Mouse (Mus musculus): ENCODE results near the gene Eci3. TPM values are rescaled to one million over a fixed set of nuclear protein-coding genes. Genes with fewer than 3 reads are reported as not detected.
A peak's percentile ranks its signal among the peaks of the same experiment; 100 is the strongest.
"Not testable (repeated sequence)": the region's sequence is repeated elsewhere in the genome, so short reads cannot be mapped to it uniquely, and the experiment has no call there.

Gene Eci3
- polyA plus RNA-seq, 1 experiment from 2014 or later, result 0.52 TPM

GRCm38 (mm10) chr13:34972456-34972855 is 8.8 kb upstream of the Eci3 start:
- not testable (repeated sequence) for ATAC-seq (ENCODE audit: low FRiP score, low read depth); H3K36me3 ChIP-seq; H3K27ac ChIP-seq; H3K4me3 ChIP-seq; H3K4me1 ChIP-seq; H3K4me2 ChIP-seq (replicated peaks); H3K9ac ChIP-seq; H3K27me3 ChIP-seq (replicated peaks); H3K9me3 ChIP-seq

- H3K36me3 ChIP-seq; H3K4me2 ChIP-seq (replicated peaks); H3K4me1 ChIP-seq; ATAC-seq (ENCODE audit: low FRiP score, low read depth); H3K27ac ChIP-seq; H3K9ac ChIP-seq; H3K9me3 ChIP-seq; H3K4me3 ChIP-seq: not testable (repeated sequence)
- 69% methylated on average over 9 of the region's 9 CpGs for WGBS
- H3K27me3 ChIP-seq (replicated peaks), result peaks cover 18% of the 10 kb centered on the region; the same call in 1 of the 2 replicates
Observed at GRCm38 (mm10) chr13:34965647-34966046, 2.0 kb upstream of the Eci3 start.

GRCm38 (mm10) chr13:34964866-34965265 is 1.3 kb upstream of the Eci3 start:
- peak overlapping the region; percentile 65 for H3K4me2 ChIP-seq (replicated peaks)
- WGBS, result 7% methylated on average over 5 of the region's 5 CpGs
- peaks cover 5% of the 10 kb centered on the region for H3K4me1 ChIP-seq
- no peaks in the 10 kb centered on the region for H3K36me3 ChIP-seq
- H3K9me3 ChIP-seq, result no peaks in the 10 kb centered on the region
- H3K4me3 ChIP-seq, result 0 out of 2 replicates have a peak overlapping the region, but pooled peaks have one; percentile 38
- no peak overlapping the region for H3K27ac ChIP-seq
- no peak overlapping the region for H3K9ac ChIP-seq
- no peak for ATAC-seq (ENCODE audit: low FRiP score, low read depth)
- H3K27me3 ChIP-seq (replicated peaks), result peaks cover 18% of the 10 kb centered on the region; the same call in 1 of the 2 replicates

GRCm38 (mm10) chr13:34964419-34964818 is 809 bp upstream of the Eci3 start:
- H3K36me3 ChIP-seq, result no peaks in the 10 kb centered on the region
- H3K4me1 ChIP-seq, result peaks cover 5% of the 10 kb centered on the region
- ATAC-seq (ENCODE audit: low FRiP score, low read depth), result 0 out of 2 replicates have a peak, but pooled peaks have one; percentile 7
- 3% methylated on average over 14 of the region's 14 CpGs for WGBS
- H3K27me3 ChIP-seq (replicated peaks), result peaks cover 18% of the 10 kb centered on the region; the same call in 1 of the 2 replicates
- no peak overlapping the region for H3K27ac ChIP-seq
- H3K4me2 ChIP-seq (replicated peaks), result peak overlapping the region; percentile 65
- H3K4me3 ChIP-seq, result peak overlapping the region; percentile 38
- H3K9me3 ChIP-seq, result no peaks in the 10 kb centered on the region
- H3K9ac ChIP-seq, result no peak overlapping the region

- ATAC-seq (ENCODE audit: low FRiP score, low read depth), result no peak
- WGBS, result 91% methylated on average over 4 of the region's 4 CpGs
- H3K4me1 ChIP-seq, result peaks cover 5% of the 10 kb centered on the region
Observed at GRCm38 (mm10) chr13:34960996-34961770, 2.4 kb downstream of the Eci3 start.

GRCm38 (mm10) chr13:34958158-34958557 is 5.5 kb downstream of the Eci3 start:
- not testable (repeated sequence) for H3K27ac ChIP-seq

More at GRCm38 (mm10) chr13:34960996-34961770, 2.4 kb downstream of the Eci3 start:
- Histone ChIP-seq H3K27me3 (replicated peaks) (peaks cover 18% of the 10 kb centered on the region; the same call in 1 of the 2 replicates), H3K4me2 (replicated peaks) (no peak overlapping the region), H3K4me3 (no peak overlapping the region), H3K27ac (no peak overlapping the region), H3K36me3 (no peaks in the 10 kb centered on the region), H3K9ac (no peak overlapping the region), H3K9me3 (no peaks in the 10 kb centered on the region)

GRCm38 (mm10) chr13:34956901-34957300 is 6.7 kb downstream of the Eci3 start:
- Histone ChIP-seq H3K4me2 (replicated peaks) (no peak overlapping the region), H3K4me1 (no peaks in the 10 kb centered on the region), H3K27ac (no peak overlapping the region), H3K27me3 (replicated peaks) (no peaks in the 10 kb centered on the region), H3K9ac (no peak overlapping the region), H3K4me3 (no peak overlapping the region), H3K9me3 (no peaks in the 10 kb centered on the region), H3K36me3 (no peaks in the 10 kb centered on the region)
- 84% methylated on average over 4 of the region's 4 CpGs for WGBS
- no peak for ATAC-seq (ENCODE audit: low FRiP score, low read depth)

More at GRCm38 (mm10) chr13:34958158-34958557, 5.5 kb downstream of the Eci3 start:
- not testable (repeated sequence) for H3K4me2 ChIP-seq (replicated peaks); ATAC-seq (ENCODE audit: low FRiP score, low read depth); H3K27me3 ChIP-seq (replicated peaks); H3K9ac ChIP-seq; H3K4me3 ChIP-seq; H3K36me3 ChIP-seq; H3K4me1 ChIP-seq; H3K9me3 ChIP-seq
- WGBS, result 89% methylated on average over 3 of the region's 3 CpGs

- not testable (repeated sequence) for H3K4me3 ChIP-seq; H3K9ac ChIP-seq; H3K27ac ChIP-seq; H3K36me3 ChIP-seq; ATAC-seq (ENCODE audit: low FRiP score, low read depth); H3K9me3 ChIP-seq; H3K4me2 ChIP-seq (replicated peaks); H3K4me1 ChIP-seq; H3K27me3 ChIP-seq (replicated peaks)
- WGBS, result 91% methylated on average over 2 of the region's 2 CpGs
Observed at GRCm38 (mm10) chr13:34951437-34951836, 12.2 kb downstream of the Eci3 start.

GRCm38 (mm10) chr13:34942370-34942769 is 21.2 kb downstream of the Eci3 start:
- H3K27ac ChIP-seq, result no peak overlapping the region
- H3K9me3 ChIP-seq, result no peaks in the 10 kb centered on the region
- H3K4me2 ChIP-seq (replicated peaks), result no peak overlapping the region
- H3K9ac ChIP-seq, result no peak overlapping the region
- no peak for ATAC-seq (ENCODE audit: low FRiP score, low read depth)
- no peak overlapping the region for H3K4me3 ChIP-seq
- H3K4me1 ChIP-seq, result no peaks in the 10 kb centered on the region
- no peaks in the 10 kb centered on the region for H3K27me3 ChIP-seq (replicated peaks)
- no peaks in the 10 kb centered on the region for H3K36me3 ChIP-seq

GRCm38 (mm10) chr13:34934931-34935644 is 28.5 kb downstream of the Eci3 start:
- Histone ChIP-seq H3K27me3 (replicated peaks) (no peaks in the 10 kb centered on the region), H3K27ac (no peak overlapping the region), H3K9ac (no peak overlapping the region), H3K4me2 (replicated peaks) (no peak overlapping the region), H3K9me3 (no peaks in the 10 kb centered on the region), H3K4me1 (no peaks in the 10 kb centered on the region), H3K4me3 (no peak overlapping the region), H3K36me3 (no peaks in the 10 kb centered on the region)
- no peak for ATAC-seq (ENCODE audit: low FRiP score, low read depth)
- 84% methylated on average over 10 of the region's 10 CpGs for WGBS

- no peak for ATAC-seq (ENCODE audit: low FRiP score, low read depth)
- Histone ChIP-seq H3K4me2 (replicated peaks) (no peak within 1 kb of the TSS), H3K27ac (no peak within 1 kb of the TSS), H3K9me3 (no peaks in the 10 kb centered on the region), H3K4me1 (no peaks in the 10 kb centered on the region), H3K9ac (no peak within 1 kb of the TSS), H3K36me3 (no peaks in the 10 kb centered on the region), H3K4me3 (no peak within 1 kb of the TSS), H3K27me3 (replicated peaks) (no peaks in the 10 kb centered on the region)
- WGBS, result 83% methylated on average over 4 of the region's 4 CpGs
Observed at GRCm38 (mm10) chr13:34924210-34924609, 39.4 kb downstream of the Eci3 start, which contains the start of the genes Fam217a and 4933417A18Rik. Fam217a (minus strand) TSS chr13:34924310. 4933417A18Rik (plus strand) TSS chr13:34924409.

- Histone ChIP-seq H3K27me3 (replicated peaks) (no peaks in the 10 kb centered on the region), H3K4me2 (replicated peaks) (peak overlapping the region; percentile 56), H3K9me3 (no peaks in the 10 kb centered on the region), H3K4me1 (no peaks in the 10 kb centered on the region), H3K9ac (no peak overlapping the region), H3K4me3 (no peak overlapping the region), H3K27ac (no peak overlapping the region), H3K36me3 (no peaks in the 10 kb centered on the region)
- ATAC-seq (ENCODE audit: low FRiP score, low read depth), result no peak
- WGBS, result 38% methylated on average over 37 of the region's 37 CpGs
Observed at GRCm38 (mm10) chr13:34916520-34917167, 47.0 kb downstream of the Eci3 start.
